Mouse (Mus musculus): Measurements from ENCODE around the gene Nox3.

Nox3 gene

GRCm38 (mm10) chr17:3696161-3696560 is at the start of gene Nox3:
Nox3 (minus strand) TSS chr17:3696261.
- DNase-seq (ENCODE audit: low spot score) = no peak

DNA sequence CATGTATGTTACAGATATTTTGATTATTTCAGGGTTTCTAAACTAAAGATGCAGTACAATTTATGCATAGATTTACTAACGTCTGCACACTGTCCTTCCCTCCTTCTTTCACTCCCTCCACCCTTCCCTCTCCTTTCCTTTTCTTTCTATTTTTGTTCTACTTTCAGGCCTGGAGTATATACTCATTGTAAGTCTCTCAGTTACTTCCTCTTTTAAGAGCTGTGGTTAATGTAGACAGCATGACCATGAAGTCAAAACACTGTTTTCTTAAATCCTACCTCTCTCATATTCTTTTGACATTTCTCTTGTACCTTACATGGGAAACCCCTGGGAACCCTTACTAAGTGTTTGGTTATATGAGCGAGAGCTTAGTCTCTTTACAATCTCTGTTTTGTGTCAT is 48.3 kb upstream of the Nox3 start:
- no peak for DNase-seq (ENCODE audit: low spot score)

DNA sequence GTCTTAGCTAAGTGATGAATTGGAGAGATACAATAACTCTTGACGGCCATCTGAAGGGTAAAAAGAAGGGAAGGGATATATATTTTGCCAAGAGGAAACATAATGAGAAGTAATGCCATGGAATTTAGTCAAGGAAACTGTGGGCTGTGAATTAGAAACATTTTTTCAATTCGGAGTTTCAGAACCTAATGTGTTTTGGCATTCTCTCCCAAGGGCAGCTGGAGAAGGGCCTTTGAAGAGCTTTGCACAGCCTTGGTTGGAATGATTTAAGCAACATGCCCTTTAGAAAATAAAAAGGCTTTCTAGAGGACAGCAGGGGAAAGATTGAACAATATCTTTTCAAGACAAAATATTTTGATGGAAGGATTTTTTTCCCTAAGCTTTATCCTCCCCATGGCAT is 40.9 kb upstream of the Nox3 start:
- no peak for DNase-seq (ENCODE audit: low spot score)

- no peak for DNase-seq (ENCODE audit: low spot score)
These were observed 38.2 kb upstream of the Nox3 start for GRCm38 (mm10) chr17:3734286-3734685.

DNA sequence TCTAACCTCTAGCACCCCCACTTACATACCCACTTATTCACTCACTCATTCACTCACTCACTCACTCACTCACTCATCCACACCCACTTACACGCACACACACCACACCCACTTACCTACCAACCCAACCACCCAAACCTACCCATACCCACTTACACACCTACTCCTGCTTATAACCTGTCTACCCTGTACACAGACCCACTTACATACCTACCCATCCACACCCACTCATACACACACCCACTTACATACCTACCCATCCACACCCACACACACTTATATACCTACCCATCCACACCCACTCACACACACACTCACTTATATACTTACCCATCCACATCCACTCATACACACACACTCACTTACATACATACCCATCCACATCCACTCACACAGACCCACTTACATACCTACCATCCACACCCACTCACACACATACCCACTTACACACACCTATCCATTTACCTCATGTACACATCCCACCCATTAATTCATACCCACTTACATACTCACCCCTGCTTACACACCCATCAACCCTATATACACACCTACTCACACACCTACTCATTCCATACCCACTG is 9.4 kb upstream of the Nox3 start:
- no peak for DNase-seq (ENCODE audit: low spot score)

GRCm38 (mm10) chr17:3702320-3702719 is 6.3 kb upstream of the Nox3 start:
- no peak for DNase-seq (ENCODE audit: low spot score)

DNA sequence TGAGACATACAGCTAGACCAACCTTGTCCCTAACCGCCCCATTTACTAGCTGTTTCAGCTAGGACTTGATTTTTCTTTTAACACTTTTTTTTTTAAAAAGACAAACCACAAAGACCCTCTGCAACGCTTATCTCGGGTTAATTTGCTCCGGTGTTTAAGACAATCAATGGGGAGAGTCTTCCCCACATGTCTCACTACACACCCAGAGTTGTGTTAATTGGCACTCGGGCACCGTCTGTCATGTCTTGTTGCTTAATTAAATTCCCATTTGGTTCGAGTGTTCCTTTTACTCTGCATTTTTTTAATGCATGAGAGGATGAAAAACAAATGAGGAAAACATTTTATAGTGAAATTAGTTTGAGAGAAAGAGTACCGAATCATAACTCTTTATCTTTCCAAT is 3.2 kb downstream of the Nox3 start:
- DNase-seq (ENCODE audit: low spot score) = no peak

- no peak for DNase-seq (ENCODE audit: low spot score)
These were observed 5.4 kb downstream of the Nox3 start for GRCm38 (mm10) chr17:3690499-3691258.

DNA sequence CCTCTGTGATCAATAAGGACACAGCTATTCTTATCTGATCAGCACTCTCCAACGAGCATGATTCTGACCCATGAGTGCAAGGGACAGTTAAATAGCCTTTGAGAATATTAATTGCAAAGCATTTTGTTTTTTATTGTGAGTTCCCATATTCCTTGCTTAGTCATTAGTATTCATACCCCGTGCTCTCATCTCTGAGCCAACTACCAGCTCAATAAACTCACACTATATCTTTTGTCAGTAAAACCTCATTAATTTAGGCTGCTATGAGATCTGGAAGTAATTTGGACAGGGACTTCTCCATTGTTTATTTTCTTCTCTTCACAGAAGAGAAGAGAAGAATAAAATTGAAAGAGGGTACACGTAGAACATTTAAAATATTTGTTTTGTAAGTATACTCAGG is 12.4 kb downstream of the Nox3 start:
- DNase-seq (ENCODE audit: low spot score) = no peak

DNA sequence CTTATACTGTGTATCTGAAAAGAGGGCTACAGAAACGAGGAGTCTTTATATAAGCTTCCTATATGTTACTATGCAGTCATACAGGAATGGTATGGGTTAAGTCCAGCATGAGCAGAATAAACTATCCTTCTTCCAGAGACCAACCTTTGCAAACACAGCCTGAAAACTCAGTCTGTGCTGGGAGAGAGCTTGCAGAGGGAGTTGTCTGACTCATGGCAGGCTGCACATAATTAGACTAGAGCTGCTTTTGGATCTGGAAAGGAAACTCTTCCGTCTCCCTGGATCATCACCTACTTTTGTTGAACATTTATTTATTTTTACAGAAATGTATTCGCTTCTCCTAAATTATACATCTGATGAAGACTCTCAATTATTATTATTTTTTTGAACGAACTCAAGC is 26.8 kb downstream of the Nox3 start:
- DNase-seq (ENCODE audit: low spot score) = no peak

GRCm38 (mm10) chr17:3667287-3667686 is 28.8 kb downstream of the Nox3 start:
- DNase-seq (ENCODE audit: low spot score) = no peak

DNA sequence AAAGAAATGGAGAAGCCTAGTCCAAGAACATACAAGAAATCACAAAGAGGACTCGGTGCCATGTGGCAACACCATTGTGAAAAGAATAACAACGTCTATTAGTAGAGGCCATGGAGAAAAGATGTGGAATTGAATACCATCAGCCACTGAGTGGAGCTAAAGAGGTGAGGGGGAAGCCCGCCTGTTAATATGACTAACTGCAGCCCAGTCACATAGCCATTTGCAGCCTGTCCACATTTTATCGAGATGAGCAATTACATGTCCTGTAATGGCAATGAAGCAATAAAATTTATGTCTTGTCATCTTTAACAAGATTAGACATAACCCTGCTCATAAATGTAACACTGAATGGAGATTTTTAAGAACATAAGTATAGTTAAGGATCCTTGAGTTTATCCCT is 30.7 kb downstream of the Nox3 start:
- no peak for DNase-seq (ENCODE audit: low spot score)

- DNase-seq (ENCODE audit: low spot score) = no peak
These were observed 36.6 kb downstream of the Nox3 start for GRCm38 (mm10) chr17:3659497-3659896.

GRCm38 (mm10) chr17:3650377-3650776 is 45.7 kb downstream of the Nox3 start:
- DNase-seq (ENCODE audit: low spot score) = no peak

- no peak for DNase-seq (ENCODE audit: low spot score)
These were observed 52.5 kb downstream of the Nox3 start for GRCm38 (mm10) chr17:3643582-3643981.

GRCm38 (mm10) chr17:3641456-3641855 is 54.6 kb downstream of the Nox3 start:
- no peak for DNase-seq (ENCODE audit: low spot score)

GRCm38 (mm10) chr17:3638757-3639156 is 57.3 kb downstream of the Nox3 start:
- DNase-seq (ENCODE audit: low spot score) = no peak

- no peak for DNase-seq (ENCODE audit: low spot score)
These were observed 63.6 kb downstream of the Nox3 start for GRCm38 (mm10) chr17:3632501-3632900.

- no peak for DNase-seq (ENCODE audit: low spot score)
These were observed 79.5 kb downstream of the Nox3 start for GRCm38 (mm10) chr17:3616329-3617216.

DNA sequence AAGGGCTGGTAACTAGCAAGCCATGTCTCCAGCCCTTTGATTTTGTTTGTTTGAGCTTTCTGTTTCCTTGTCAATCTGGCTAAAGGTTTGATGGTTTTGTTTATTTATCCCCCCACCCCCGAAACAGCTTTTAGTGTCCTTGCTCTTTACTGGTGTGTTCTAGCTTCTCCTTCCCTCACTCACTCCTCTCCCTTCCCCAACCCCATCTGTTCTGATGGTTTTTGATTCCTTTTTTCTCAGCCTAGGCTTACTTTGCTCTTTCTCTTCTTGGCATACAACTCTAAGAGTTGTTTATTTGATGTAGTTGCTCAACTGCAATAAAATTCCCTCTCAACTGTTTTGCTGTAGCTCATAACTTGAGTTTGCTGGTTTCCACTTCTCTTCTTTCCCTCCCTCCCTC is 80.5 kb downstream of the Nox3 start:
- DNase-seq (ENCODE audit: low spot score) = no peak

DNA sequence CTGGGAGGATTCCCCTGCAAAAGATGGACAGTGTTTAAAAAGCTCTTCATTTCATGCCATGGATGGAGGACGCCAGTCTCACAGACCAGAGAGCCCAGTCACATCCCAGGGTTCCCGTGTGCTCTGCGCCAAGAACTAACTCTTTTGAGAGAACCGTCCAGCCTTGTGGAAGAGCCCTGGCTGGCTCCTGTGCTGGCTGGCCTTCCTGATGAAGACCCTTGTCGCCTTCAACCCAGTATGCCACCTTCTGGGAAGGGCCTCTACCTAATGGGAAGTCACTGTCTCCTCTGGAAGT is 84.3 kb downstream of the Nox3 start:
- no peak for DNase-seq (ENCODE audit: low spot score)

DNA sequence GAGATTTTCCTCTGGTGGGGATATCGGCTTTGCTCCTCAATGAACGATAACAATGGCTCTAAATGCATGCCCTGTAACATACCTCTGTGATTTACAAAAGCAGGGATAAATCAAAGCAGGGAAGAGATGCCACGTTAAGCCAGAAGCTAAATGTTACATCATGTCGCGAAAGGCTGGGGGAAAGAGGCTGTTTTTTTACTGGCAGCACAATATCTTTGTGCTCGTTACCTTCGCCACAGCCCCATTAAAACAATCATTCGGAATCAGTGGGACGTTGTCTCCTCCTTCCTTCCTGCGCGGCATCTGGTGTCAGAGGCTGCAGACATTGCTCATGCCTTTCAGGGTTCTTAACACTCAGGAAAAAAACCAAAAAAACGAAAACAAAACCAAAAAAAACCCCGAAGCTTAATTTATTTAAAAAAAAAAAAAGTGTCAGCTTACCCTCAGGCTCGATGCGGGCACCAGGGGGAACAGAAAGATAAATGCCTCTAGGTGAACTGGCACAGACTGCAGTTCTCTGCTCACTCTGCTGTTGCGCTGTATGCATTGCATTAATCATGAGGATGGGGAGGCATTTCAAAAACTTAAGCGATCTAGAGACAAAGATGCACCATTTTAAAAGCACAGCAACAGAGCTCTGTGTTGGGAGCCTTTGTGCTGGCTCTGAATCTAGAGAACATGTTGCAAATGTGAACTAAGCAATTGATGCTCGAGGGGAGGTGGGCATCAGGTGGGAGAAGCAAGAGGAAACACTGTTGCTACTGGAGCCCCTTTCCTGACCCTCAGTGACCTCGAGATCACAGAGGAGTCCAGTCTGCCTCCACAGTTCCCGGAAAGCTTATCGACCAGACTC is 84.9 kb downstream of the Nox3 start:
- no peak for DNase-seq (ENCODE audit: low spot score)

Data from urinary bladder, postnatal 14 days (tissue).